Mouse (Mus musculus): Measurements from ENCODE around the gene 4930524N10Rik.

DNA sequence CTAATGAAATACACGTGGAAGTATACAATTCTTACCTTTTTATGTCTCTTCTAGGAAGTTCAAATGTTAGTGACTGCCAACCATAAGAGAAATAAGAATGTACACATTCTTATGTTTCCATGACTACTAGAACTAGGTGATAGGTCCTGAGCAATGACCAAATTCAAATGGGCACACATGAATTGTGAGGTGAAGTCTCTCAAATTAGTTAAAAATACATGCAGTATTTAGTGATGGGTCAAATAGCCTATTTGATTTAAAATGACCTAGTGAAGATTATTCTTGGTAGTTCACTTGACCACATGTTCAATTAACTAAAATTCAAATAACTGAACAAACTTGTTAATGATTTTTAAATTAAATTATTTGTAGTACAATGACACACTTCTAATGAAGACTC, at the start of gene 4930524N10Rik:
- TF ChIP-seq CTCF (IDR thresholded peaks at IDR 0.05; ENCODE audit: low read depth, low read length) (no peak), POLR2A (IDR thresholded peaks at IDR 0.05; ENCODE audit: extremely low read depth, insufficient read depth, low read length) (no peak)

Measured in liver, adult 2 months (tissue).